Mouse (Mus musculus) heart, adult 8-10 months (tissue): Measurements from ENCODE around the gene Inhbb. TPM values are rescaled to one million over a fixed set of nuclear protein-coding genes. Genes with fewer than 3 reads are reported as not detected.

Experiments used
- DNase-seq: peaks from one replicate; pipeline ENCODE4 v3.0.0; 2022; ENCODE audit warnings: low spot score
- total RNA-seq, 4 experiments: library from RNA; stranded (reverse); gene quantifications; 2 replicates each; pipeline ENCODE4 v1.2.4; 2022

Inhbb gene
- total RNA-seq, 4 experiments from 2014 or later: 0.60 to 2.3 (median 1.1) TPM

GRCm38 (mm10) chr1:119386306-119386705 is 35.7 kb downstream of the Inhbb start:
- no peak for DNase-seq

GRCm38 (mm10) chr1:119383916-119384315 is 38.1 kb downstream of the Inhbb start:
- no peak for DNase-seq

DNA sequence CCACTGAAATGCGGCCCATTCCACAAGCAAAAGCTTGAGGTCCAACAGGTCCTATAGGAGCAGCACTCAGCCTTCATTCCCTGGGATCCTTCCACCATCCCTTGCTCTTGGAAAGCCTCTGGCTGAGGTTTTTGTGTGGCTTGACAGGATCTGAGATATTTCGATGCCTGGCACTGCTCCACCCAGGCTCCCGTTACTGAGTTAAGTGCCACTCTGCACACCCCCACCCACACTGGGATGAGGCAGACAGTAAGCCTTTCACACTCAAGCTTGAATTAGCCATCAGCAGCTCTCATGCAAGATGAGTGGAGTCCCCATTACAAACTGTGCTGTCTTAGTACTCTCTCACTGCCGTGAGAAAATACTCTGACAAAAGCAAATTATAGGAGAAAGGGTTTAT is 41.4 kb downstream of the Inhbb start:
- DNase-seq: no peak

DNA sequence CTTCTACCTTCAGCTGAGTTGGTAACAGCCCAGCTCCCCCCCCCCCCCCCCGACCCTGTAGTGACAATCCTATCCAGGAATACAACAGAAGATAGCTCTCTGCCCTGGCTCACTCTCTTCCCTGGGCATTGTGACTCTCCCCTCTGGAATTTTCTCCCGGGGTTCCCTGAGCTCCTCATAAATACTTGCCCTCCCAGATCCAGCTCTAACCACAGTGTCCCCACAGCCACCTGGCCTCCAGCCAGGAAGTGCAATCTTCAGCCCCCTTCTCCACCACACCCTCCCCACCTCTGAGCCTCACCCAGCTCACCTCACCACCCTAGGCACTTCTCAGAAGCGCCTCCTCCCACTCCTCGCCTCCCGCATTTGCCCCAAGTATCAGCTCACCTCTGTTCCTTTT is 46.7 kb downstream of the Inhbb start:
- DNase-seq: no peak

DNA sequence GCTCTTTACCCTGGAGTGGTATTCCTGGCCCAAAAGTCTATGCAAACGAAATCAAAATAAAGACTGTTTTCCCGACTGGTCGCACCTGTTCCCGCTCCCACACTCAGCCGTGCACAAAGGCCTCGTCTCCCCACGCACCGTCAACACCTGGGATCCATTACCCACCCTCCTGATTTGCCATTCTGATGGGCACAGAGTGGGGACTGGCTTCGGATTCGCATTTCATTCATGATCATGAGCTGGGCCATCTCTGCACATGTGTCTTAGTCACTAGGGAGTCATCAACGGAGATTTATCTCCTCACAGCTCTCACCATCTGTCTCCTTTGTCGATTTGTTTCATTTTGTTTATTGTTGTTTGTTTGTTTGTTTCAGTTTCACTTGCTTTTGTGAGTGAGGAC is 54.5 kb downstream of the Inhbb start:
- no peak for DNase-seq

- DNase-seq: no peak
Measured at GRCm38 (mm10) chr1:119366315-119366714, 55.7 kb downstream of the Inhbb start.

Other genes with a start within 250 kb of the Inhbb start
- 10 to 100 TPM; 22.7 to 29.9 (median 27.2) TPM for gene Ralb, start 82.5 kb upstream of the Inhbb start, total RNA-seq
- 10 to 100 TPM; 11.5 to 13.9 (median 11.8) TPM for gene Tmem185b, start 103.9 kb upstream of the Inhbb start, total RNA-seq
- 1 to 10 TPM; 5.4 to 7.5 (median 5.8) TPM for gene Epb41l5, start 226.8 kb upstream of the Inhbb start, total RNA-seq